Mouse (Mus musculus): ENCODE results near the gene Bcl9l. TPM values are rescaled to one million over a fixed set of nuclear protein-coding genes. Genes with fewer than 3 reads are reported as not detected.

The Bcl9l gene
- polyA plus RNA-seq, 1 experiment from 2014 or later: 11.1 TPM

GRCm38 (mm10) chr9:44525001-44525400 lies 42.4 kb downstream of the Bcl9l start:
- Histone ChIP-seq H3K9ac (ENCODE audit: low read length) (no peak overlapping the region), H3K4me2 (ENCODE audit: low read depth, low read length) (no peak overlapping the region), H3K36me3 (ENCODE audit: control insufficient read depth, insufficient read depth) (no peaks in the 10 kb centered on the region), H3K27ac (ENCODE audit: low read length) (no peak overlapping the region), H3K4me1 (ENCODE audit: control insufficient read depth, insufficient read depth, low read length) (peaks cover 2% of the 10 kb centered on the region; the same call in 1 of the 2 replicates), H3K27me3 (ENCODE audit: control insufficient read depth, insufficient read depth, low read length) (no peaks in the 10 kb centered on the region), H3K4me3 (ENCODE audit: low read length) (no peak overlapping the region), H3K9me3 (replicated peaks; ENCODE audit: control insufficient read depth, low read length) (no peaks in the 10 kb centered on the region)
- no peak for ATAC-seq (replicated peaks; ENCODE audit: extremely low read depth, insufficient read depth, low FRiP score)
- 74% methylated on average over 3 of the region's 3 CpGs for WGBS

- Histone ChIP-seq H3K36me3 (ENCODE audit: control insufficient read depth, insufficient read depth) (no peaks in the 10 kb centered on the region), H3K4me1 (ENCODE audit: control insufficient read depth, insufficient read depth, low read length) (peaks cover 2% of the 10 kb centered on the region; the same call in 1 of the 2 replicates), H3K27me3 (ENCODE audit: control insufficient read depth, insufficient read depth, low read length) (no peaks in the 10 kb centered on the region), H3K4me2 (ENCODE audit: low read depth, low read length) (no peak overlapping the region), H3K9me3 (replicated peaks; ENCODE audit: control insufficient read depth, low read length) (no peaks in the 10 kb centered on the region), H3K9ac (ENCODE audit: low read length) (no peak overlapping the region), H3K4me3 (ENCODE audit: low read length) (no peak overlapping the region), H3K27ac (ENCODE audit: low read length) (no peak overlapping the region)
- WGBS: 76% methylated on average over 8 of the region's 8 CpGs
- no peak for ATAC-seq (replicated peaks; ENCODE audit: extremely low read depth, insufficient read depth, low FRiP score)
These were observed 43.0 kb downstream of the Bcl9l start for GRCm38 (mm10) chr9:44525589-44525988.

GRCm38 (mm10) chr9:44526337-44527112 lies 43.9 kb downstream of the Bcl9l start:
- Histone ChIP-seq H3K4me2 (ENCODE audit: low read depth, low read length) (no peak overlapping the region), H3K27me3 (ENCODE audit: control insufficient read depth, insufficient read depth, low read length) (no peaks in the 10 kb centered on the region), H3K4me1 (ENCODE audit: control insufficient read depth, insufficient read depth, low read length) (peaks cover 2% of the 10 kb centered on the region; the same call in 1 of the 2 replicates), H3K27ac (ENCODE audit: low read length) (no peak overlapping the region), H3K9ac (ENCODE audit: low read length) (no peak overlapping the region), H3K4me3 (ENCODE audit: low read length) (no peak overlapping the region), H3K9me3 (replicated peaks; ENCODE audit: control insufficient read depth, low read length) (no peaks in the 10 kb centered on the region), H3K36me3 (ENCODE audit: control insufficient read depth, insufficient read depth) (no peaks in the 10 kb centered on the region)
- WGBS: 55% methylated on average over 9 of the region's 9 CpGs
- no peak for ATAC-seq (replicated peaks; ENCODE audit: extremely low read depth, insufficient read depth, low FRiP score)

GRCm38 (mm10) chr9:44528340-44528739 lies 45.7 kb downstream of the Bcl9l start:
- Histone ChIP-seq H3K9ac (ENCODE audit: low read length) (no peak overlapping the region), H3K27ac (ENCODE audit: low read length) (no peak overlapping the region), H3K4me2 (ENCODE audit: low read depth, low read length) (no peak overlapping the region), H3K27me3 (ENCODE audit: control insufficient read depth, insufficient read depth, low read length) (no peaks in the 10 kb centered on the region), H3K36me3 (ENCODE audit: control insufficient read depth, insufficient read depth) (no peaks in the 10 kb centered on the region), H3K4me1 (ENCODE audit: control insufficient read depth, insufficient read depth, low read length) (peaks cover 2% of the 10 kb centered on the region; the same call in 1 of the 2 replicates), H3K9me3 (replicated peaks; ENCODE audit: control insufficient read depth, low read length) (no peaks in the 10 kb centered on the region), H3K4me3 (ENCODE audit: low read length) (no peak overlapping the region)
- no peak for ATAC-seq (replicated peaks; ENCODE audit: extremely low read depth, insufficient read depth, low FRiP score)
- WGBS: 52% methylated on average over 8 of the region's 8 CpGs

- ATAC-seq (replicated peaks; ENCODE audit: extremely low read depth, insufficient read depth, low FRiP score): no peak
- Histone ChIP-seq H3K4me1 (ENCODE audit: control insufficient read depth, insufficient read depth, low read length) (no peaks in the 10 kb centered on the region; the same call in 1 of the 2 replicates), H3K36me3 (ENCODE audit: control insufficient read depth, insufficient read depth) (no peaks in the 10 kb centered on the region), H3K27me3 (ENCODE audit: control insufficient read depth, insufficient read depth, low read length) (no peaks in the 10 kb centered on the region), H3K9ac (ENCODE audit: low read length) (no peak overlapping the region), H3K27ac (ENCODE audit: low read length) (no peak overlapping the region), H3K4me2 (ENCODE audit: low read depth, low read length) (no peak overlapping the region), H3K9me3 (replicated peaks; ENCODE audit: control insufficient read depth, low read length) (no peaks in the 10 kb centered on the region), H3K4me3 (ENCODE audit: low read length) (no peak overlapping the region)
- WGBS: 69% methylated on average over 6 of the region's 6 CpGs
These were observed 50.5 kb downstream of the Bcl9l start for GRCm38 (mm10) chr9:44532991-44533580.

- 0 out of 2 replicates have a peak, but pooled peaks have one; percentile 41 for ATAC-seq (replicated peaks; ENCODE audit: extremely low read depth, insufficient read depth, low FRiP score)
- no peak overlapping the region for H3K4me3 ChIP-seq (ENCODE audit: low read length)
- H3K27me3 ChIP-seq (ENCODE audit: control insufficient read depth, insufficient read depth, low read length): no peaks in the 10 kb centered on the region
- H3K9me3 ChIP-seq (replicated peaks; ENCODE audit: control insufficient read depth, low read length): no peaks in the 10 kb centered on the region
- peaks cover 2% of the 10 kb centered on the region; the same call in 1 of the 2 replicates for H3K4me1 ChIP-seq (ENCODE audit: control insufficient read depth, insufficient read depth, low read length)
- no peaks in the 10 kb centered on the region for H3K36me3 ChIP-seq (ENCODE audit: control insufficient read depth, insufficient read depth)
- WGBS: 50% methylated on average over 19 of the region's 19 CpGs
- peak overlapping the region; percentile 29 for H3K4me2 ChIP-seq (ENCODE audit: low read depth, low read length)
- peak overlapping the region; percentile 25; the same call in 1 of the 2 replicates for H3K9ac ChIP-seq (ENCODE audit: low read length)
- H3K27ac ChIP-seq (ENCODE audit: low read length): peak overlapping the region; percentile 39; the same call in 1 of the 2 replicates
These were observed 55.1 kb downstream of the Bcl9l start for GRCm38 (mm10) chr9:44537625-44538301.

- Histone ChIP-seq H3K27ac (ENCODE audit: low read length) (no peak overlapping the region), H3K9me3 (replicated peaks; ENCODE audit: control insufficient read depth, low read length) (no peaks in the 10 kb centered on the region), H3K4me3 (ENCODE audit: low read length) (no peak overlapping the region), H3K4me2 (ENCODE audit: low read depth, low read length) (no peak overlapping the region), H3K4me1 (ENCODE audit: control insufficient read depth, insufficient read depth, low read length) (peaks cover 2% of the 10 kb centered on the region; the same call in 1 of the 2 replicates), H3K9ac (ENCODE audit: low read length) (no peak overlapping the region), H3K36me3 (ENCODE audit: control insufficient read depth, insufficient read depth) (no peaks in the 10 kb centered on the region), H3K27me3 (ENCODE audit: control insufficient read depth, insufficient read depth, low read length) (no peaks in the 10 kb centered on the region)
- 85% methylated on average over 2 of the region's 2 CpGs for WGBS
- no peak for ATAC-seq (replicated peaks; ENCODE audit: extremely low read depth, insufficient read depth, low FRiP score)
These were observed 57.3 kb downstream of the Bcl9l start for GRCm38 (mm10) chr9:44539816-44540421.

- no peak overlapping the region for H3K9ac ChIP-seq (ENCODE audit: low read length)
- no peak overlapping the region for H3K4me3 ChIP-seq (ENCODE audit: low read length)
- H3K4me1 ChIP-seq (ENCODE audit: control insufficient read depth, insufficient read depth, low read length): peaks cover 2% of the 10 kb centered on the region; the same call in 1 of the 2 replicates
- no peaks in the 10 kb centered on the region for H3K36me3 ChIP-seq (ENCODE audit: control insufficient read depth, insufficient read depth)
- no peak for ATAC-seq (replicated peaks; ENCODE audit: extremely low read depth, insufficient read depth, low FRiP score)
- 71% methylated on average over 3 of the region's 3 CpGs for WGBS
- no peaks in the 10 kb centered on the region for H3K27me3 ChIP-seq (ENCODE audit: control insufficient read depth, insufficient read depth, low read length)
- H3K4me2 ChIP-seq (ENCODE audit: low read depth, low read length): no peak overlapping the region
- H3K9me3 ChIP-seq (replicated peaks; ENCODE audit: control insufficient read depth, low read length): no peaks in the 10 kb centered on the region
- no peak overlapping the region for H3K27ac ChIP-seq (ENCODE audit: low read length)
These were observed 58.1 kb downstream of the Bcl9l start for GRCm38 (mm10) chr9:44540676-44541075.

Data from heart, embryonic 16.5 days (tissue).